Mouse (Mus musculus) heart, adult 2 months (tissue): Measurements from ENCODE around the gene Mapk8ip2.

ENCODE experiments used
- CTCF ChIP-seq: fragments of 200-600 bp; IDR thresholded peaks from 2 replicates; pipeline ENCODE4 v1.8.1; 2022; ENCODE audit warnings: antibody characterized with exemption, mild to moderate bottlenecking, moderate library complexity
- POLR2A ChIP-seq: fragments of 200-500 bp; IDR thresholded peaks from 2 replicates; pipeline ENCODE4 v1.6.1; 2011; ENCODE audit warnings: mild to moderate bottlenecking, low read depth, low read length, control low read depth; ENCODE audit not compliant: insufficient read depth

GRCm38 (mm10) chr15:89474596-89475292 lies 21.0 kb downstream of the Mapk8ip2 start:
- TF ChIP-seq POLR2A (no peak), CTCF (no peak)
